ENCODE assay signal across 8 mouse cellular contexts in the genomic region with DNA sequence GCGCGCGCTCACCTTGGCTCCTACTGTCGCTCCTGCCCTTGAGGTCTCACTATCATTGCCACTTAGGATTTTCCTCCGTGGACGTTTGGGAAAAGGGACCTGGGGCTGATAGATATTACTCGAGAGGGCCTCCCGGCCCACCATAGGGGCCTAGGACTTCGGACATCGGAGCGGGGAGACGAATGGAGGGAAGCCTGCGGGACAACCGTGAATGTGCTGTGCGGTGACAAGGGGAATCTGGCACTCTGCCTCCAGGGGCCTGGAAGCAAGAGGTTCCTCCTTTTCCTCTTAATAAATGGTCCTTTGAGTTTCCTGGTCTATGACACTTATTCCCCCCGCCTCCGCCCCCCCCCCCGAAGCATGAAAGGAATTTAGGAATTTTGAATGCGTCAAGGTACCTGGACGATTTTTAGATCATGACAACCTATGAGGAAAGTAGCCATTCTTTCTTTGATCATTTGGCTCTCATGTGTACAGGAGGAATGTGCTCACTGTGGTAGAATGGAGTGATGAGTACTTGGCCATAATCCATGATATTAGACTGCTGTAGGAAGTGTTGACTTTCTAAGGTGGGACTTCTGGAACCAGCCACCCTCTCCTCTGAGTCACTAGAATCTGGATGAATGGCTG. TPM values are rescaled to one million over a fixed set of nuclear protein-coding genes. Genes with fewer than 3 reads are reported as not detected.
DNase-seq lines count a peak whose midpoint lies in the region; ATAC-seq and TF ChIP-seq lines count a peak whose summit lies in the region.

No protein-coding gene starts in this region.

- H3K27me3 ChIP-seq in kidney, adult 2 months (replicated peaks; ENCODE audit: control insufficient read depth, insufficient read depth, low read length): no peaks in the 10 kb centered on the region
- no peaks in the 10 kb centered on the region for H3K27me3 ChIP-seq in forebrain, embryonic 15.5 days
- no peaks in the 10 kb centered on the region for H3K27me3 ChIP-seq in liver, embryonic 11.5 days (replicated peaks; ENCODE audit: control insufficient read depth, insufficient read depth, low read length)

- peak overlapping the region; percentile 62 for H3K4me2 ChIP-seq in forebrain, embryonic 15.5 days (replicated peaks)
- peak overlapping the region; percentile 87 for H3K4me2 ChIP-seq in liver, embryonic 11.5 days

- no peak for TF ChIP-seq CTCF in kidney, adult 2 months (conservative IDR thresholded peaks at IDR 0.05; ENCODE audit: insufficient read depth, insufficient read length, low read depth, low read length)

- H3K4me1 ChIP-seq in kidney, adult 2 months (ENCODE audit: control insufficient read depth, insufficient read depth, low read length): no peaks in the 10 kb centered on the region
- peaks cover 26% of the 10 kb centered on the region for H3K4me1 ChIP-seq in forebrain, embryonic 15.5 days
- H3K4me1 ChIP-seq in liver, embryonic 11.5 days (replicated peaks; ENCODE audit: control insufficient read depth, insufficient read depth, low read length): peaks cover 4% of the 10 kb centered on the region

- peak overlapping the region; percentile 86 for H3K9ac ChIP-seq in forebrain, embryonic 15.5 days (replicated peaks)
- H3K9ac ChIP-seq in liver, embryonic 11.5 days (ENCODE audit: low read depth, low read length): peak overlapping the region; percentile 80

- H3K4me3 ChIP-seq in kidney, adult 2 months (ENCODE audit: insufficient read depth, low read depth, low read length): peak overlapping the region; percentile 56
- peak overlapping the region; percentile 89 for H3K4me3 ChIP-seq in forebrain, embryonic 15.5 days
- peak overlapping the region; percentile 86 for H3K4me3 ChIP-seq in liver, embryonic 11.5 days (ENCODE audit: low read depth, low read length)

- TF ChIP-seq POLR2A in kidney, adult 2 months (IDR thresholded peaks at IDR 0.05; ENCODE audit: low read depth, low read length): no peak

- DNase-seq in kidney, adult 2 months: no peak
- no peak for DNase-seq in kidney, adult 9 months
- peak; percentile 9 for DNase-seq in MN1 (ENCODE audit: low spot score)
- no peak for DNase-seq in liver, embryonic 11.5 days (ENCODE audit: low spot score)
- peak; percentile 18 for DNase-seq in skeletal muscle tissue, adult 2 months (ENCODE audit: low read depth, low spot score)
- DNase-seq in urinary bladder, adult 18-20 months (ENCODE audit: low spot score in 2 of 2): no peak
- DNase-seq in adrenal gland, adult (ENCODE audit: inconsistent age in 2 of 2, low spot score in 1 of 2): no peak

- WGBS in kidney, adult 2 months: under 1% methylated on average over 20 of the region's 20 CpGs
- under 1% methylated on average over 20 of the region's 20 CpGs for WGBS in forebrain, embryonic 15.5 days
- 2% methylated on average over 20 of the region's 20 CpGs for WGBS in liver, embryonic 11.5 days

- no peaks in the 10 kb centered on the region for H3K9me3 ChIP-seq in forebrain, embryonic 15.5 days
- H3K9me3 ChIP-seq in liver, embryonic 11.5 days (ENCODE audit: control insufficient read depth, low read length): no peaks in the 10 kb centered on the region

- no peak for ATAC-seq in forebrain, embryonic 15.5 days (replicated peaks)
- no peak for ATAC-seq in liver, embryonic 11.5 days (replicated peaks; ENCODE audit: low FRiP score)

- H3K36me3 ChIP-seq in kidney, adult 2 months (ENCODE audit: control insufficient read depth, insufficient read depth, low read length): no peaks in the 10 kb centered on the region; the same call in 1 of the 2 replicates
- H3K36me3 ChIP-seq in forebrain, embryonic 15.5 days: peaks cover 17% of the 10 kb centered on the region
- H3K36me3 ChIP-seq in liver, embryonic 11.5 days (ENCODE audit: control insufficient read depth, insufficient read depth, low read length): peaks cover 5% of the 10 kb centered on the region; the same call in 1 of the 2 replicates

- peak overlapping the region; percentile 44 for H3K27ac ChIP-seq in kidney, adult 2 months (ENCODE audit: insufficient read depth, low read depth, low read length)
- H3K27ac ChIP-seq in forebrain, embryonic 15.5 days (replicated peaks): peak overlapping the region; percentile 95
- peak overlapping the region; percentile 92 for H3K27ac ChIP-seq in liver, embryonic 11.5 days (ENCODE audit: low read depth, low read length)

RNA-seq across cellular contexts. Expression of gene Arf2, which starts 0.7 kb away (rescaled TPM):
- polyA plus RNA-seq in kidney, adult 2 months (2012; rRNA removed): 12.9 and 15.0 TPM in 2 replicates
- polyA plus RNA-seq in forebrain, embryonic 15.5 days (2015; fragmentation: Nextera tagmentation; extraction: Ambion mirVana): 163 and 175 TPM in 2 replicates
- 28.2 and 32.7 TPM in 2 replicates for polyA plus RNA-seq in liver, embryonic 11.5 days (2014; fragmentation: Nextera tagmentation; extraction: Ambion mirVana)

RNA-seq across cellular contexts. Expression of gene Nsf, which starts 13.4 kb away (rescaled TPM):
- 35.4 and 39.4 TPM in 2 replicates for polyA plus RNA-seq in kidney, adult 2 months (2012; rRNA removed)
- polyA plus RNA-seq in forebrain, embryonic 15.5 days (2015; fragmentation: Nextera tagmentation; extraction: Ambion mirVana): 94.5 and 94.7 TPM in 2 replicates
- 50.3 and 54.3 TPM in 2 replicates for polyA plus RNA-seq in liver, embryonic 11.5 days (2014; fragmentation: Nextera tagmentation; extraction: Ambion mirVana)

Comparison
In these comparisons a context has a peak if more than half of its experiments do, and no peak if none do; other contexts are left out.
1. DNase-seq: peak in MN1 (single experiment) and skeletal muscle tissue, adult 2 months (single experiment); none in kidney, adult 2 months (single experiment), kidney, adult 9 months (single experiment), liver, embryonic 11.5 days (single experiment), urinary bladder, adult 18-20 months (0 of 2) and adrenal gland, adult (0 of 2).
2. H3K27ac ChIP-seq: peak in every context shown above with its lines; median percentile 95 in forebrain, embryonic 15.5 days; 92 in liver, embryonic 11.5 days; 44 in kidney, adult 2 months.
3. Peak in every context shown above with its lines, with median percentiles within 50 percentile points of each other: H3K4me3 ChIP-seq.